Mouse (Mus musculus): ENCODE results near the gene Cpt1a. TPM values are rescaled to one million over a fixed set of nuclear protein-coding genes. Genes with fewer than 3 reads are reported as not detected.

The Cpt1a gene
- polyA plus RNA-seq, 1 experiment from 2014 or later: 9.5 TPM

DNA sequence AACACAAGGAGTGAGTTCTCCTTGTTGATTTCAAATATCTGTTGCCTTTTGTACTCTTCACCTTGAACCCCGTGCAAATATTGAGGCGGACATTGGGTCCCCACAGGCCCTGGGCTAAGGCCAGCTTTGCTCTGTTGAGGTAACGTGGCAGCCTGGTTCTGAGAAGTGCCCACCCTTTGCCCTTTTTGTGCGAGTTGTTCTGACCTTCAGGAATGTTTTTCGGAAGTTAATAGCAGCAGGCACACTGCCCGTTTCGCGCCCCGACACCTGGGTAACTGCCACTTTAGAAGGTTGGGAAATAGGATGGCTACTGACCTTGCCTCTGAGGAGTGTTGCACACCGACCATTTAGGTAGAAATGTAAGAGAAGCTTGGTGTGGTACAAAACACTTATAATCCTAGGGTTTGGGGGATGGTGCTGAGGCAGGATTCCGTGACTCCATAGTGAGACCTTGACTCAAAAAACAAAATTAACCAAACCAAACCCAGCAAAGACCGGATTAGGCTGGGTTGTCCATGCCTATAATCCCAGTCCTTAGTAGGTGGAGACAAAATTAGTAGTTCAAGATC lies 4.4 kb downstream of the Cpt1a start:
- Histone ChIP-seq H3K27me3 (ENCODE audit: control insufficient read depth, insufficient read depth, low read length) (peaks cover 17% of the 10 kb centered on the region), H3K9ac (replicated peaks; ENCODE audit: low read length) (no peak overlapping the region), H3K4me1 (ENCODE audit: control insufficient read depth, insufficient read depth, low read length) (peaks cover 3% of the 10 kb centered on the region; the same call in 1 of the 2 replicates), H3K4me2 (ENCODE audit: low read depth, low read length) (no peak overlapping the region), H3K4me3 (ENCODE audit: low read depth, low read length) (no peak overlapping the region), H3K36me3 (replicated peaks; ENCODE audit: control insufficient read depth, insufficient read depth, low read depth, low read length) (no peaks in the 10 kb centered on the region), H3K9me3 (replicated peaks; ENCODE audit: control insufficient read depth, low read length) (no peaks in the 10 kb centered on the region), H3K27ac (replicated peaks; ENCODE audit: low read depth, low read length) (no peak overlapping the region)
- ATAC-seq (replicated peaks; ENCODE audit: insufficient number of reproducible peaks, low FRiP score, low TSS enrichment, low read depth) (no peak), DNase-seq (ENCODE audit: low spot score) (no peak)
- WGBS: 81% methylated on average over 12 of the region's 12 CpGs

DNA sequence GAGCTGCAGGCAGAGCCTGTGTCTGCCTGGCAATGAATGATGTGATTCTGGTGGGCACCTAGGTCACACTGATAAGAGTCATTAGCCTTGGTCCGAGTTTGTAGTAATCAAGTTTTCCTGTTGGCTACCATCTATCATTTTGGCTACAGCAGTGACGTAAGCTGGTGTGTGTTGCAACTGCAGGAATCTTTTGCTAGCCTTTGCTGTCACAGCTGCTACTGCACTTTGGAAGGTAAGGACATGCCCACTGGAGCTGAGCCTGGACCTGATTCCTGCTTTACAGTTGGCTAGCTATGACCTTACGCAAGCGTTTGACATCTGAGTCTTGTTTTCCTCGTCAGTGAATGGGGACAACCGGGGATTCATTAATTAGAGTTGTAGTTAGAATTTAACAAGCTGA lies 11.1 kb downstream of the Cpt1a start:
- Histone ChIP-seq H3K9ac (replicated peaks; ENCODE audit: low read length) (no peak overlapping the region), H3K4me1 (ENCODE audit: control insufficient read depth, insufficient read depth, low read length) (no peaks in the 10 kb centered on the region), H3K4me2 (ENCODE audit: low read depth, low read length) (no peak overlapping the region), H3K9me3 (replicated peaks; ENCODE audit: control insufficient read depth, low read length) (no peaks in the 10 kb centered on the region), H3K36me3 (replicated peaks; ENCODE audit: control insufficient read depth, insufficient read depth, low read depth, low read length) (no peaks in the 10 kb centered on the region), H3K27me3 (ENCODE audit: control insufficient read depth, insufficient read depth, low read length) (no peaks in the 10 kb centered on the region), H3K27ac (replicated peaks; ENCODE audit: low read depth, low read length) (no peak overlapping the region), H3K4me3 (ENCODE audit: low read depth, low read length) (no peak overlapping the region)
- DNase-seq (ENCODE audit: low spot score) (no peak), ATAC-seq (replicated peaks; ENCODE audit: insufficient number of reproducible peaks, low FRiP score, low TSS enrichment, low read depth) (no peak)
- WGBS: 76% methylated on average over 6 of the region's 6 CpGs

DNA sequence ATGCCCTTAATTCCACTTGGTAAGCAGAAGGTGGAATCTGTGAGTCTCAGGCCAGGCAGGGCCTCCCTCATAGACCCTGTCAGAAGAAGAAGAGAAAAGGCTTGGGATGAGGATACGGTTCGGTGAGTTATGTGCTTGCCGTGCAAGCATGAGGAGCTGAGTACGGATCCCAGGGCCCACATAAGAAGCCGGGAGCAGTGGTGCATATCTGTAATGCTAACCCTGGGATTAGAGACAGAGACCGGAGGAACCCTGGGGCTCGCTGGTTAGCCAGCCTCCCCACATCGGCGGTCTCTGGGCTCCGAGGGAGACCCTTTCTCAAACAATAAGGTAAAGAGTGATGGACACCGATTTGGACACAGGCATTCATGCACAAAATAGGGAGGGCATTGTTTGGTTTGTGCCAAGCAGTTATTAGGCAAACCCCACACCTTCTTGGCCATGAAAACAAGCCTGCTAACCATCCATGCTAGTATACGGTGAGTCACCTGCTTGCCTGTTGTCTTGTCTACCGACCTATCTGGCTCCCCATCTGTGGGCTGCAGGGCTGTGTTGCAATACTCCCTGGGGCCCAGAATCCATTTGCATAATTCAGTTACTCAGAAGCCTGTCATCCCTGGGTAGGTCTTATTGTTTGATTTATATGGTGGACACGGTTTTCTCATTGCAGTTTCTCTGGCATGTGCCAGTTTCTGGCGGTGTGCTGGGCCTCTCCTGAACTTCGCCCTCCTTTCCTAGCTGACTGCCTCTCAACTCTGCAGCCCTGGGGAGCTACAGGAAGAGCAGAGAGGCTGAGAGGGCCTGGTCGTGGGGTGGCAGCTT lies 11.8 kb downstream of the Cpt1a start:
- WGBS: 70% methylated on average over 17 of the region's 17 CpGs
- H3K27ac ChIP-seq (replicated peaks; ENCODE audit: low read depth, low read length): no peak overlapping the region
- no peaks in the 10 kb centered on the region for H3K27me3 ChIP-seq (ENCODE audit: control insufficient read depth, insufficient read depth, low read length)
- no peaks in the 10 kb centered on the region for H3K9me3 ChIP-seq (replicated peaks; ENCODE audit: control insufficient read depth, low read length)
- ATAC-seq (replicated peaks; ENCODE audit: insufficient number of reproducible peaks, low FRiP score, low TSS enrichment, low read depth) (no peak), DNase-seq (ENCODE audit: low spot score) (no peak)
- no peaks in the 10 kb centered on the region for H3K36me3 ChIP-seq (replicated peaks; ENCODE audit: control insufficient read depth, insufficient read depth, low read depth, low read length)
- no peak overlapping the region for H3K4me3 ChIP-seq (ENCODE audit: low read depth, low read length)
- no peak overlapping the region for H3K9ac ChIP-seq (replicated peaks; ENCODE audit: low read length)
- H3K4me1 ChIP-seq (ENCODE audit: control insufficient read depth, insufficient read depth, low read length): no peaks in the 10 kb centered on the region
- H3K4me2 ChIP-seq (ENCODE audit: low read depth, low read length): no peak overlapping the region

DNA sequence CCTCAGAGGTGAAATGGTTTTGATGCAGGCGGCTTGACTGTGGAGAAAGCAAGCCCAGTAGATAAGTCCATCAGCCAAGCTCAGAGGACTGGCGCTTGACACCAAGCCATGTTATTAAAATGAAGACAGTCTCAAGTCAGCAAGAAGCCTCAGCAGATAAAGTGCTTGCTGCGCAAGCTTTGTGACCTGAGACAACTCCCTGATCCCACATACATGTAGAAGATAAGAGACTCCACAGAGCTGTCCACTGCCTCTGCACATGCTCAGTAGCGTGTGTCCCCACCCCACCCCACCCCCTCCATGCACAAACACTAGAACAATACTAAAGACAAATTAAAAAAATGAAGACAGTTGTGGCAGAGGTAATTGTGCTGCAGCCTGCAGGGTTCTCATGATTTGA lies 12.4 kb downstream of the Cpt1a start:
- Histone ChIP-seq H3K4me2 (ENCODE audit: low read depth, low read length) (no peak overlapping the region), H3K9ac (replicated peaks; ENCODE audit: low read length) (no peak overlapping the region), H3K4me1 (ENCODE audit: control insufficient read depth, insufficient read depth, low read length) (no peaks in the 10 kb centered on the region), H3K27ac (replicated peaks; ENCODE audit: low read depth, low read length) (no peak overlapping the region), H3K27me3 (ENCODE audit: control insufficient read depth, insufficient read depth, low read length) (no peaks in the 10 kb centered on the region), H3K9me3 (replicated peaks; ENCODE audit: control insufficient read depth, low read length) (no peaks in the 10 kb centered on the region), H3K4me3 (ENCODE audit: low read depth, low read length) (no peak overlapping the region), H3K36me3 (replicated peaks; ENCODE audit: control insufficient read depth, insufficient read depth, low read depth, low read length) (no peaks in the 10 kb centered on the region)
- DNase-seq (ENCODE audit: low spot score): no peak
- WGBS: 85% methylated on average over 4 of the region's 4 CpGs
- ATAC-seq (replicated peaks; ENCODE audit: insufficient number of reproducible peaks, low FRiP score, low TSS enrichment, low read depth): no peak

DNA sequence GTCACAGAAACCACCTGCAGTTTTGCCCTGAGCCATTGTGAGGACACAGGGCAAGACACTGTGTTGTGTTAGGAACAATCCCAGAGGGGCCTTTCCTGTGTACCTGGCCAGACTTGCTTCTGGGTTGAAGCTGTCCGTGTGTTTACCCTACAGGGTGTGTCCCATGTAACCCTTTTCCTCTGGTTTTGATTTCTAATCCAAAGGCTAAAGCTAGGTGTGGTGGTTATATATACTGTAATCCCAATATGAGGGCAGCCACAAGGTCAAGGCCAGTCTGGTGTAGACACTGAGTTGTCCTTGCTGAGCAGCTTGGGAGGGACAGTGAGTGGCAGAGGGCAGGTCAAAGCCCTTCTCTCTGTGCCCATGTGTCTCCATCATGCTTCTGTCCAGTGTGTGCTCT lies 13.8 kb downstream of the Cpt1a start:
- DNase-seq (ENCODE audit: low spot score) (no peak), ATAC-seq (replicated peaks; ENCODE audit: insufficient number of reproducible peaks, low FRiP score, low TSS enrichment, low read depth) (no peak)
- WGBS: 70% methylated on average over 1 of the region's 1 CpGs
- Histone ChIP-seq H3K9me3 (replicated peaks; ENCODE audit: control insufficient read depth, low read length) (no peaks in the 10 kb centered on the region), H3K27me3 (ENCODE audit: control insufficient read depth, insufficient read depth, low read length) (no peaks in the 10 kb centered on the region), H3K4me2 (ENCODE audit: low read depth, low read length) (no peak overlapping the region), H3K4me3 (ENCODE audit: low read depth, low read length) (no peak overlapping the region), H3K36me3 (replicated peaks; ENCODE audit: control insufficient read depth, insufficient read depth, low read depth, low read length) (no peaks in the 10 kb centered on the region), H3K4me1 (ENCODE audit: control insufficient read depth, insufficient read depth, low read length) (no peaks in the 10 kb centered on the region), H3K9ac (replicated peaks; ENCODE audit: low read length) (no peak overlapping the region), H3K27ac (replicated peaks; ENCODE audit: low read depth, low read length) (no peak overlapping the region)

DNA sequence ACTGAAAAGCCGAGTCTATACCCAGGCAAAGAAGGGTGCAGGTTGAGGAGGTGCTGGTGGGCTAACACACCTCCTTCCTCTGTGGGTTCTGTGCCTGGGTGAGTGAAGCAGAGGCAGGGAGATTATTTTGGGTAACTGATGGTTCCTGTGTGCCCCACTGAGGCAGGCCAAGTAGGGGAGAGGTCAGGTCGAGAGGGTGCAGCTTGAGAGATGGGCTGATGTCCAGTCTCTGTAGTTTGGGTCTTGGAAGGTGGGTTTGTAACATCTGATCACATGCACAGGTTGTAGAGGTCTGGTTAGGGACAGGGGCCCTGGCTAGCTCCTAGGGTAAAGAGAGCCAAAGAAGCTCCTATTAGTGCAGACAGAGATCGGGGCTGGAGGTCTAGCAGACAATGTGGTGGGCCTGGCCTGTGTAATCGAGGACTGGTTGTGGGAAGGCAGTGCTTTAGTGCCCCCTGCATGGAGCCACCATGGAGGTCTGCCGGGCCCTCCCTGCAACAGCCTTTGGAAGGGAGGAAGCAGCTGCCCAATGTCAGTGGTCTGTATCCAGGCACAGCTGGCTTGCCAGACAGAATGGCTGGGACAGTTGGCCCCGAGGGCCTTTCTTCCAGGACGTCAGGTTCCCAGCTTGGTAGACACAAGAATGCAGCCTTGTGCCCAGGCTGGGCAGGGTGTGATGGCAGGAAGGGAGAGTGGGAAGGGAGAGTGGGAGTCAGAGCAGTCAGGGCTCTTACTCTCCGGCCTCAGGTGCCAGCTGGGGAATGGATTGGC lies 14.5 kb downstream of the Cpt1a start:
- Histone ChIP-seq H3K4me1 (ENCODE audit: control insufficient read depth, insufficient read depth, low read length) (no peaks in the 10 kb centered on the region), H3K4me2 (ENCODE audit: low read depth, low read length) (no peak overlapping the region), H3K9me3 (replicated peaks; ENCODE audit: control insufficient read depth, low read length) (no peaks in the 10 kb centered on the region), H3K4me3 (ENCODE audit: low read depth, low read length) (no peak overlapping the region), H3K9ac (replicated peaks; ENCODE audit: low read length) (no peak overlapping the region), H3K36me3 (replicated peaks; ENCODE audit: control insufficient read depth, insufficient read depth, low read depth, low read length) (no peaks in the 10 kb centered on the region), H3K27ac (replicated peaks; ENCODE audit: low read depth, low read length) (no peak overlapping the region), H3K27me3 (ENCODE audit: control insufficient read depth, insufficient read depth, low read length) (no peaks in the 10 kb centered on the region)
- DNase-seq (ENCODE audit: low spot score) (no peak), ATAC-seq (replicated peaks; ENCODE audit: insufficient number of reproducible peaks, low FRiP score, low TSS enrichment, low read depth) (no peak)
- WGBS: 64% methylated on average over 8 of the region's 8 CpGs

DNA sequence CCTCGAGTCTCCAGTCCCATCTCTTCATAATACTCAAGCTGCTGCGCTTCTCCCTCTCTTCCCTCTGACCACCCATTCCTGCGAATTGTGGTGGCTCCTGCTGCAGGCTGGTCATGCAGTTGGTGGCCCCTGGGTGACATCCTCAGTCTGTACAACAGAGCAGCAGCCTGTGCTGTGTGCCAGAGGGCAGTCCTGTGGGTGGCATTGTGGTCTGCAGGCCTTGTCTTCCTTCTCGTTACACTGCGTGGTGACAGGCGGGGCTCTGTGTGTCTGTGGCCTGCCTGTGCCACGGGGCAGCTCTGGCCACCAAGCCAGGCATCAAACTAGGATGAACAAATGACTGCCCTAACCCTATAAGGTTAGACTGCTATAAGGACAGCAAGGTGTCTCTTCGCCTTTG lies 17.1 kb downstream of the Cpt1a start:
- WGBS: 88% methylated on average over 8 of the region's 8 CpGs
- no peak overlapping the region for H3K27ac ChIP-seq (replicated peaks; ENCODE audit: low read depth, low read length)
- DNase-seq (ENCODE audit: low spot score): no peak

DNA sequence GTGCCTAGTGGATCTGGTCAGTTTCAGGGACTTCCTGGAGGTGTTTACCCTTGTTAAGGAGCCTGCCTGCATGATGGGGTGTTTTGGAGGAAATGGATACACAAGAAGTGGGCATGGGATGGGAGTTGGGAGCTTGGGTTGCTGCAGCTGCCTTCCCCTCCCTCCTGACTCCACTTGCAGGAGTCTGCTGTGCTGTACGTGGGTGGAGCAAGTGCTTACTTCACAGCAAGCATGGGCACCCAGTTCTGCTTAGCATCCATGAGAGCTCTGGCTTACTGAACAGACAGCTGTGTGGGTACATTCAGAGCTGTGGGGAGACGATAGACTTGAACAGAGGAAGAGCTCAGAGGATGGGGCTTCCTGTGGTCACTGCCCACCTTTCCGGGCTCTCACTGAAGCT lies 18.9 kb downstream of the Cpt1a start:
- Histone ChIP-seq H3K36me3 (replicated peaks; ENCODE audit: control insufficient read depth, insufficient read depth, low read depth, low read length) (no peaks in the 10 kb centered on the region), H3K27me3 (ENCODE audit: control insufficient read depth, insufficient read depth, low read length) (no peaks in the 10 kb centered on the region), H3K4me2 (ENCODE audit: low read depth, low read length) (no peak overlapping the region), H3K9me3 (replicated peaks; ENCODE audit: control insufficient read depth, low read length) (no peaks in the 10 kb centered on the region), H3K4me3 (ENCODE audit: low read depth, low read length) (no peak overlapping the region), H3K9ac (replicated peaks; ENCODE audit: low read length) (no peak overlapping the region), H3K27ac (replicated peaks; ENCODE audit: low read depth, low read length) (no peak overlapping the region), H3K4me1 (ENCODE audit: control insufficient read depth, insufficient read depth, low read length) (no peaks in the 10 kb centered on the region)
- WGBS: 74% methylated on average over 3 of the region's 3 CpGs
- ATAC-seq (replicated peaks; ENCODE audit: insufficient number of reproducible peaks, low FRiP score, low TSS enrichment, low read depth): no peak
- no peak for DNase-seq (ENCODE audit: low spot score)

More for the DNA sequence above, 17.1 kb downstream of the Cpt1a start:
- Histone ChIP-seq H3K27me3 (ENCODE audit: control insufficient read depth, insufficient read depth, low read length) (no peaks in the 10 kb centered on the region), H3K36me3 (replicated peaks; ENCODE audit: control insufficient read depth, insufficient read depth, low read depth, low read length) (no peaks in the 10 kb centered on the region), H3K9me3 (replicated peaks; ENCODE audit: control insufficient read depth, low read length) (no peaks in the 10 kb centered on the region), H3K4me2 (ENCODE audit: low read depth, low read length) (no peak overlapping the region), H3K4me1 (ENCODE audit: control insufficient read depth, insufficient read depth, low read length) (no peaks in the 10 kb centered on the region), H3K9ac (replicated peaks; ENCODE audit: low read length) (no peak overlapping the region), H3K4me3 (ENCODE audit: low read depth, low read length) (no peak overlapping the region)
- ATAC-seq (replicated peaks; ENCODE audit: insufficient number of reproducible peaks, low FRiP score, low TSS enrichment, low read depth): no peak

All from embryonic facial prominence, embryonic 11.5 days (tissue).